Mouse (Mus musculus): Measurements from ENCODE around the gene Guf1.

Guf1 gene

DNA sequence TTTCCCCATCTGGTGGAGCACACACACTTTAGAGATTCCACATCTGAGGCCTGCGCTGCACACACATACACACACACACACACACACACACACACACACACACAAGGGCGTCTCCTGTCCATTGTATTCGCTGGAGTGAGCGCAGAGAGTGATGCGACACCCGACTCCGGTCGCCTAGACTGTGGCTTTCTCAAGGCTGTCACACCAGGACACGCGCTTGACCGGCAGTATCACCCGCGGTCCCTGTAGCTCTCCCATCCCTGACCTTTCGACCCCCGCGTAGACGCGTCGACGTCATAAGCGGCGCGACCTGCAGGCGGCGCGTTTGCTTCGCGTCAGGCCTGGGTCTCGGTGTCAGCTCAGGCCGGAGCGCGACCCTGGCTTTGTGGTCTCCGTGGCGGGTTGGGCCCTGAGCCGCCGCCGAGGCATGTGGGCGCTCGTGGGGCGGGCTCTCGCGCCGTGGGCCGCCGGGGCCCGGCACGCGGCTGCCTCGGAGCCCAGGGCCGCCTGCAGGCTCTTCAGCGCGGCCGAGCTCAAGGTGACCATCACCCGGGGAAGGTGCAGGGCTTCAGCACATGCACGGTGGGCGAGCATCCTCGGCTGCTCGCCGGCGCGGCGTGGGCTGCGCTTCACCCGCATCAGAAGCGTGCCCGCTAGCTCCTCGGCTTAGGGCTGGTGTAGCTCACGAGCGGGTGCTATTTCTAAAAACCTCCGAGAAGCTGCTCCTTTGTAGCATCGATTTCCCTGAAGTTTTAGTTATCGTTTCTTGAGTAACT is at the start of gene Guf1:
Gene Guf1 (plus strand): TSS at position 296 of the 776 bp plus-strand sequence.
- in situ Hi-C loops (cut with MboI; ENCODE audit: unreplicated experiment in 2 of 2) = loop anchor here in 1 of 2 experiments (25.0 kb wide), 1 partner anchor 1720 kb away; the partner anchor contains the start of gene Atp8a1

DNA sequence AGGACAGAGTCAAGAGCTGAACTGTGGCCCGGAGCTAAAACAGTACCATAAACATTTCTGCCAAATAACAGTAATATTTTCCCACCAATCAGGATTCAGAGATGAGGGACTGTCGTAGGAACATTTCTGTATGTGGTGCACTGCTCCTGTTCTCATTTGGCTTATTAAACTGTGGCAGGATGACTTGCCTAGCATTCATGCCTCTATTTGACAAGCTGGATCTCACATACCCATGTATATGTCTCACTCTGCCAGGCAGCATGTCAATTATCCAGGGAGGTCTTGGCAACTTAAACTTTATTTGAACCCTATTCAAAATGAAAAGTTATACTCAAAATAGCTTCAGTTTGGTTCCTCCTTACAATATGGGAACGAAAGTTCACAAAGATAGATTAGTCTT is 49.7 kb upstream of the Guf1 start:
- in situ Hi-C loops (cut with MboI; ENCODE audit: unreplicated experiment in 2 of 2) = loop anchor here in 1 of 2 experiments (25.0 kb wide), 1 partner anchor 1970 kb away; no protein-coding TSS in a partner anchor

DNA sequence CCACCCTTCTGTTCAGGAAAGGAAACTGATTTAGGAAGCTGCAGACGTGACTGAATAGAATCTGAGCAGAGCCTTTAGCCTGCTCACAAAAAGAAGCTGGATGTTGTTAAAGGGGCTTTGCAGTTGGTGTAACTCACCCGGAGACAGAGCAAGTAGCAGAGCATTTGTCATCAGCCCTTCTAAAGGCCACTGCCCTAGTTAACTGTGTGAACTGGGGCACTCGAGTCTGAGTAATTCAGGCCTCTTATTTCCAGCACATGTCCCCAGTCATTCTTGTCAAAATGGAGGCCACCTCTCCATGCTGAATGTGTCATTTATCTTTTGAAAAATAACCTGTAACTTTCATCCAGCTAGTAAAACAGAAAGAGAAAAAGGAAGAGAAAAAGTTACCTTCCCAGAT is 45.1 kb upstream of the Guf1 start:
- in situ Hi-C loops (cut with MboI; ENCODE audit: unreplicated experiment in 2 of 2) = loop anchor here in 1 of 2 experiments (10.0 to 25.0 kb wide), 2 partner anchors 1027 to 1974 kb away; no protein-coding TSS in a partner anchor

DNA sequence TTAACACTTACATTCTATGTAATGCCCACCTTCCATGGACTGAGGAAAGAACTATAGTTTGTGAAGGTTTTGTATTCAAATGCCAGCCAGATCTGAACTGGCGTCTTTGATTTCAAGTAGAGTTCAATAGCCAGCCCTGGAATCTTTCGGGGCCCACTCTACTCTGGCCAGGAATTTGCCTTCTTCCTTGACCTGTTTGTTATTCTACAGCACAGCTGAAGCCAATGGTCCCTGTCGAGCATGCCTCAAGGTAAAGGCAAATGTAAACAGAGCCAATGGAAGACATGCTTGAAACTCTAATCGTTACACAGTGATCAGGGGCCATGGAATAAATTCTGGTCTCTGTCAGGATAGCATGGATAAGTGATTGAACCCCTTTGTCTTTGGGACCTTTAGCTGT is 44.5 kb upstream of the Guf1 start:
- in situ Hi-C loops (cut with MboI; ENCODE audit: unreplicated experiment in 2 of 2) = loop anchor here in 1 of 2 experiments (10.0 to 25.0 kb wide), 2 partner anchors 1027 to 1975 kb away; no protein-coding TSS in a partner anchor

DNA sequence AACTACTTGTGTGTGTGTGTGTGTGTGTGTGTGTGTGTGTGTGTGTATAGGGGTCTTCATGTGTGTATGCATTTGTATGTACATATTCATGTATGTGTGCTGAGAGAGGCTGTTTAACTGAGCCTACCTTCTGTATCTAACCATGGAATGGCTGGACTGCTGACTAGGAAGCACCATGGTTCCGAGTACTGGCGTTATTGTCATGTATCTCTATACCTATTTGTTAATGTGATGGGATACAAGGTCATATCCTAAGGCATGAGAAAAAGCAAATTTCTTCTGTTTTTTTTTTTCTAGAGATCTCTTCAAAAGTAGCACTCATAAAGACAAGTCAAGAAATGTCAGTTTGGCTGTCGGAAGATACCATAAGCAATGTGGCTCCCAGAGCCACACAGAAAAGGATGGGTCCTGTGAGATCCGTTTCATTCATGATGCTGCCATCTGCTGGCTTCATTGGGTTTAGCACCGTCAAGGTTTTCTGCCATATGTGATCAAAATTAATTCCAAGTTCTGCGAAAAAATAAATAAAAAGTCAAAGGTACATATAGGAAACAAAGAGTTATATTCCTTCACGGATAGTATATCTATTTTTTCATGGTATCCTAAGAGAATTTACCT is 36.0 kb upstream of the Guf1 start:
- in situ Hi-C loops (cut with MboI; ENCODE audit: unreplicated experiment in 2 of 2) = loop anchor here (5.0 to 25.0 kb wide), 7 partner anchors 766 to 1986 kb away; no protein-coding TSS in a partner anchor

DNA sequence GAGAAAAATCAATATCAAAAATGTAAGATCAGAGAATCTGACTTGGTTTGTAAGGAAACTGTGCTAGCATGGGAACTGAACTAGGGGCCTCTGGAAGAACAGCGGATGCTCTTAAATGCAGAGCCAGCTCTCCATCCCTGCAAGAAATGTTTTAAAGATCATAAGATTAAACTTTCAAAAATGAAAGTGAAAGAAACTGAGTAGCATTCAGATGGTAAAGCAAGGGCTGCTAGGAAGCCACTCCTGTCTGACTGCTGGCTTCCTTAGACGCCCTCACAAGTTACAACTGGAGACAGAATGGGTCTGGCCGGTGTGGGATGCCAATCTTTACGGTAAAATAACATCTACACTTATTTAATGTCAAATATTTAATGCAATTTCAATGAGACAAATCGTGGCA is 34.7 kb upstream of the Guf1 start:
- in situ Hi-C loops (cut with MboI; ENCODE audit: unreplicated experiment in 2 of 2) = loop anchor here (5.0 to 25.0 kb wide), 7 partner anchors 767 to 1987 kb away; no protein-coding TSS in a partner anchor

DNA sequence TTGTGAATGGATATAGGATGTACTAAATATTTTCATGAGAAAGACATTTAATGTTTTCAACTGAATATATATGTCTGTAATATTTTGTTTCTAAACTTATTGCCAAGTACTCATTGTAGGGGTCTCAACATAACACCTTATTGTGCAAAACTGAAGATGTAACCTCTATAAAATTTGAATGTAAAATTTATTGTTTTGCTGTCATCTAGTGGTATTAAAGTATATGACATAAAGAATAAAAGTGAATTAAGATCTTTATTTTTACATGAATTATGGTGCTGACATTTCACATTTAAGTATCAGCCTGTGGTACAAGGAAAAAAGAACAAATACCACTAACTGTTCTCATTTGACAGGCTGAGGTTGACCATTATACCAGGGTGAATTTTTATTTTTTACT is 32.8 kb upstream of the Guf1 start:
- in situ Hi-C loops (cut with MboI; ENCODE audit: unreplicated experiment in 2 of 2) = loop anchor here (5.0 to 25.0 kb wide), 7 partner anchors 769 to 1989 kb away; no protein-coding TSS in a partner anchor

DNA sequence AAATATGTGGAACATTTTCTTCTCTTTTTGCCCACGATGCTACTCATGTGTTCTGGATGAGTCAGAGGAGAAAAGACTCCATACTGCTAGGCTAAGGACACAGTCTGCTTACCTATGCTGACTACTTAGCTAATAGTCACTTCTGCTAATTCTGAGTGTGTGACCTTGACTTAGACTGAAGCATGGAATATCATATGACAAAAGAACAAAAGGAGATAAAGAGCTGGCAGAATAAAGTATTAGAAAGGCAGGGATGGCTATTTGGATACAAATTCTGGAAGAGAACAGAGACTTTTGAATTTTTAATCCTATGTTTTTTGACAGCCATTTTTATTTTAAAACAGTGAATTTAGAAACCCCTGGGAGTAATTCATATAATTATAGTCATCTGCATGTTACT is 15.0 kb upstream of the Guf1 start:
- in situ Hi-C loops (cut with MboI; ENCODE audit: unreplicated experiment in 2 of 2) = no loop called here

DNA sequence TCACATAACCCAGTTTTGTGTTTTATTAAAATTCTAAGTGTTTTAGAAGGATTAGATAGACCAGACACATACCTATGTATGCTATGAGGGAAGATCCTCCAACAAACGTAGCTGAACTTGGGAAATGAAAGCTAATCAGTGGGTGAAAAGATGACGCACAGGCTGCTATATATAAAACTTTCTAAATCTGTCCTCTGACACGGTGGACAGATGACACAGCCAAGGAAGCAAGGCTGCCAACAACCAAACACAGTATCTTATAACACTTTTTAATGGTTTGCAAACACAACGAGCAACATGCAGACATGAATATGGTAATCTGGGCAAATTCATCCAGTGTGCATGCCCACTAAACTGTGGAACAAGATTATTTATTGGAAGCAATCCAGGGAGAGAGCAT is 14.2 kb upstream of the Guf1 start, which contains the start of gene Yipf7:
Gene Yipf7 (minus strand): TSS at position 160 of the 400 bp plus-strand sequence.
- in situ Hi-C loops (cut with MboI; ENCODE audit: unreplicated experiment in 2 of 2) = no loop called here

DNA sequence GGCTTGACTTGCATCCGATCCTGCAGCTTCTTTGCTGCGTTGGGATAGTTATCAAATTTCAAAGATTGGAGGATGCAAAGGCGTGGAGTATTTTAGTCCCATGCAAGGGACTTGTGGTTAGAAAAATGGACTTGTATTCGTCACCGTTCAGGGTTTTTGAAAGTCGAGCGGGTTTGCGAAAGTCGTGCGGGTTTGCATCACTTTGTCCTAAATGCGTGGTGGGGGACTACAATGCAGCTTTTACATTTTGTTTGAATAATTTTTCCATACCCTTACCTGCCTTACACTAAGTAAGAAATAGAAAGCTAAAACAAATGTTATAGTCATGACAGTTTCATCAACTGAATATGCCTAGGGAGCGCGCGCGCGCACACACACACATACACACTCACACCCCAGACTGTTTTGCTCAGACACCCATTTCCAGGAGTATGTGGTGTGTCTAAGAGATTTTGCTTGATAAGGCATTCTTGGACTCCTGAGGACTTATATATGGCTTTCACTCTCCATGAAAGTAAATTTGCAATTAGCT is 747 bp downstream of the Guf1 start:
- in situ Hi-C loops (cut with MboI; ENCODE audit: unreplicated experiment in 2 of 2) = loop anchor here in 1 of 2 experiments (25.0 kb wide), 1 partner anchor 1720 kb away; the partner anchor contains the start of gene Atp8a1

DNA sequence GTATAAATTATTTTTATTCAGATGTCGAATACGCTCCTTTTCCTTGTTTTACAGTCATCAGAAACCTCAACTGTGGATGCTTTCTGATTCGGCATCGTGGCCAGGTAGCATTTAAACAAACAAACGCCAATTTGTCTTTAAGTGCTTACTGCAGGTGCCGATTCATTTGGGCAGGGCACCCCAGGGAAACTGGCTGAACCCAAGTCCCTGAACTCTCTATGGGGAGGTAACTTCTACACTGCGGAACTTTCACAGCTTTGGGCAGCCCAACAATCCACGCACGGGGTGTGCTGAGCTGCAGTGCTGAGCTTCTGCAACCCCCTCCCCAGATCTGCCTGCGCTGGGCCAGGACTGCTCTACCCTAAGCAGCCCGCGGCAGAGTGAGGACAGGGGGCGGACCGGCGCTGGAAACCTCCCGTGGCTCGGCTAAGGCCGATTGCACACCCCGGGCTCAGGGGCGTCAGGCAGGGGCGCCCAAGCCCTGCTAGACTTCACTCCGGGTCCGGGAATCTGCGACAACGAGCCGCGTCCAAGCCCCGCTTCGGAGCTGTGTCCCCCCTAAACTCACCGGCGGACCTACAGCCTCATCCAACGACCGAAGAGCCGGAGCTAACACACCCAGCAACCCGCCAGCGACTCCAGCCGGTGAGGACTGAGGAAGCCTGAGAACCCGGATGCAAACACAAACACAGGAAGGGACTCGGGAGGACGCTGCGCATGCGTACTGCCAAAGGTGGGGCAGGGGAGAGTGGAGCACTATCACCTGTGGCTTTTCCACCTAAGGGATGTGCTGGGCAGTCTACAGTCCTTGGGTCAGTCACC is 35.1 kb downstream of the Guf1 start, which contains the start of gene Gnpda2:
Gene Gnpda2 (minus strand): TSS at position 701 of the 822 bp plus-strand sequence.
- in situ Hi-C loops (cut with MboI; ENCODE audit: unreplicated experiment in 2 of 2) = no loop called here

DNA sequence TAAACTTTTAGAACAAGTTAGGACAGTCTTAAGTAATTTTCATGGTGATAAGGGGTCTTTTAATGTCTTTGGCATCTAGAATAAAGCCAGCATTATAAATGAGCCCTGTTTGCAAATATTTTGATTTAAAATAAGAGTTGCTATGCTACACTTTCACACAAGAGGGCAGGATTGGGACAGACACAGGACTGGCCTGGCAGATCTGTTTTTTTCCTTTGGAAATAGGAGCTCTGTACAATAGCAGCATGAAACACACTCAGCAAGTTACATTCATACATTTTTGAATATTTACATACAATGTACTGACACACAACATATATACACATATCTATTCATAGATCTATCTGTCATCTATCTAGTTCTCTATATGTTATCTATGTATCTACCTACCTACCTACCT is 44.3 kb downstream of the Guf1 start:
- in situ Hi-C loops (cut with MboI; ENCODE audit: unreplicated experiment in 2 of 2) = no loop called here

DNA sequence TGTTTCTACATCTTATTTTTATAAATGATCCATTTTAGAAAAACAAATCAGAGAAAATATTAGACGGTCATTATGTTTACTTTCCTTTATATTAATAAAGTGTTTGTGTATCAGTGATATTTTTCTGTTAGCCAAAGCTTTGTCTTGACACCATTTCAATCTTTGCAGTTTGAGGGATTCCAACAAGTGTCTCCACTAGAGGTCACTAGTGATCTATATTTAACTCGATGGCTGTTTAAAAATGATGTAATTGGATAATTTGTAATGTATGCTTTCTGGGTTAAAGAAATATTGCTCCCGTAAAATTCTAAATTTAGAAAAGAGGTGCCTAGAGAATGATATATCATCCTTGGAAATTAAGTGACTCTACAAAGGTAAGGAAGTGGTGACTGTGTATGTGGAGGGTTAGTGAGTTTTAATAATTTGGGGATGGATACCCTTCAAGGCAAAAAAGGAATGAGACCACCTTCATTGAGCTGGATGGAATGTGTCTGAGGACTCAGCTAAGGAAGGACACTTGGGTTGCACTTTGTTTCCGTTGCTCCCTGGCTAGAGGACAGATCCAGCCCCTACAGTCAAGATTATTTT is 56.6 kb downstream of the Guf1 start:
- in situ Hi-C loops (cut with MboI; ENCODE audit: unreplicated experiment in 2 of 2) = no loop called here

DNA sequence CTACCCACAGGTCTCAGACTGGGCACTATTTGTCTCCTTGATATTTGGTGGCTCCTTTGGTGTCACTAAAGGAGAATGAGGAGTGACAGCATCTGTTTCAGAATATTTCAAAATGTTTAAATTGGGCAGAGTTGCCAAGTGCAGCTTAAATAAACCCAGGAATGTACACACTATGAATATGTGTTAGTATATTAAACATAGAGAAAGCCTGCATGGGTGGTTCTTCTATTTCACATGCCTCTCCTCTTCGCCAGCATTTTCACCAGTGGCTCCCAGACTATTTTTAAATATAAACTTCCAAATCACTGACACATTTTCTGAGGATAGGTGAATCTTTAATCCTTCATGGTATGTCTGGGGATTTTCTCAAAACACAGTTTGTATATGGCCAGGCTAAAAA is 64.2 kb downstream of the Guf1 start:
- in situ Hi-C loops (cut with MboI; ENCODE audit: unreplicated experiment in 2 of 2) = no loop called here

Measured in v-Abl transformed pro-B cells (cell line).